Mouse (Mus musculus) T-helper 1 cell (primary cell): Measurements from ENCODE around the gene Gm5678.

ENCODE experiments used
- in situ Hi-C: fragments of 300-600 bp; cut with MboI, MseI; formaldehyde crosslinking; loops from one replicate; pipeline ENCODE4 v1.15.1; 2025; ENCODE audit warnings: high pct_unique_total_duplicates

Gene Gm5678

GRCm38 (mm10) chr16:93627761-93628400 is at the start of gene Gm5678:
Gm5678 (plus strand) TSS chr16:93628097.
- in situ Hi-C loops = no loop called here

- in situ Hi-C loops = loop anchor here (10.0 kb wide), 1 partner anchor 124 kb away; no protein-coding TSS in a partner anchor
Observed at GRCm38 (mm10) chr16:93578346-93579005, 49.4 kb upstream of the Gm5678 start.

DNA sequence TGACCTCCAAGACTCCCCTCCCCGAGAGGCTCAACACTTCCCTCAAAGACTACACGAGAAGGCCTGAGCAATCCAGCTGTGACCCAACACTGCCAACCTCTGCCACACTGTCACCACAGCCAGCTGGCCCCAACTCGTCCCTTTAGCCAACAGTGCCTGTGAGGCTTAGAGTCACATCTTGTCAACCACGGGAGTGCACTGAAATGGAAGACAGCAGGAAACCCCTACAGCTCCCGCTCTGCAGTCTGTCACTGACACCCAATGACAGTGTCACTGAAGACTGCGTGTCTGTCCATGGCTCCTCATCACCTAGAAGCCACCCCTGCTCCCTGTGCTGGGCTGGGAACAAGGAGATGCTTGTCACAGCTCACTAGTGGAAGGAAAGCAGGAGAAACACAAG is 46.8 kb upstream of the Gm5678 start:
- in situ Hi-C loops = no loop called here

GRCm38 (mm10) chr16:93584976-93585702 is 42.8 kb upstream of the Gm5678 start:
- in situ Hi-C loops = no loop called here

DNA sequence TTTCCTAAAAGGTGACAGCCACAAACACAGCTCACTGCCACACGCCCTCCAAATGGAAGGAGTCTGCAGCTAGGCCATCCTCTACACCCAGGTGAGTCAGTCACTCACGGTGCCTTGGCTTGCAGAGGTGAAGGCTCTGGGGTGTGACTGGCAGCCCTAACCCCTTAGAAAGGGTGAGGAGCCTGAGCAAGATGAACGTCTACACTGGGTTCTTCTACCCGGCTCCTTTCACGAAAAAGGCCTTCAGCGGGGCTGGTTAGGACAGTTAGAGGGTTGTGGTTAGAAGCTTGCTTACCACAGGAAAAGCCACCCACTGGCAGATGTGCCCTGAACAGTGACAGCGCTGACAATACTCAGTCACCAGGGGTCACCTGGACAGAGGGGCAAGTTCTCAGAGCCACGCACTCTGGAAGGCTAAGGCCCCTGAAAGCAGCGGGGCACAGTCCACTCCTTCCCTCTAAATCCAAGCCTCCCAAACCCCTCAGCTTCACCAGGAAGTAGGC is 42.1 kb upstream of the Gm5678 start:
- in situ Hi-C loops = no loop called here

DNA sequence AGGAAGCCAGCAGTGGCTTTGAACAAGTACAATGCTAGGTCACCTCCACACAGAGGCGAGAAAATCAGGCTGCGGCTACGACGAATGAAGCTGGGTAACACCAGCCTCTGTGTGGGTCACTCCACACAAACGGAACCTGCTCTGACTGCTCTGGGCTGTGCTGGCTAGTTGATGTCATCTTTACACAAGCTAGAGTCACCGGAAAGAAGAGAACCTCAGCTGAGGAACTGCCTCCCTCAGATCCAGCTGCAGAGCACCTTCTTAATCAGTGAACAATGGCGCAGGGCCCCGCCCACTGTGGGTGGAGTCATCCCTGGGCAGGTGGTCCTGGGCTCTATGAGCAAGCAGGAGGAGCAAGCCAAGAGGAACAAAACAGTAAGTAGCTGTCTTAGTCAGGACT is 41.5 kb upstream of the Gm5678 start:
- in situ Hi-C loops = no loop called here

DNA sequence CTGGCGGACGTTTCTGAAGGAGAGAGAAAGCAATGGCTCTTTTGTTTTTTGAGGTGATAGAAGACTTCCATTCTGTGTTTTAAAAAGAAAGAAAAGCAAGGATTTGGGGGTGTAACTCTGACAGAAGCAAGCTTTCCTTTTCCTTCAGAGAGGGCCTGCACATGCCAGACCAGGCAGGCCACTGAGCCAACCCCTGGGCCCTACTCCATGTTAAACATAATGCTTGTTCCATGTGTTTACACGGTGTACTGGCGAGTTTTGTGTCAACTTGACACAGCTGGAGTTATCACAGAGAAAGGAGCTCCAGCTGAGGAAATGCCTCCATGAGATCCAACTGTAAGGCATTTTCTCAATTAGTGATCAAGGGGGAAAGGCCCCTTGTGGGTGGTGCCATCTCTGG is 39.6 kb upstream of the Gm5678 start:
- in situ Hi-C loops = no loop called here

- in situ Hi-C loops = no loop called here
Observed at GRCm38 (mm10) chr16:93590915-93591314, 37.0 kb upstream of the Gm5678 start.

DNA sequence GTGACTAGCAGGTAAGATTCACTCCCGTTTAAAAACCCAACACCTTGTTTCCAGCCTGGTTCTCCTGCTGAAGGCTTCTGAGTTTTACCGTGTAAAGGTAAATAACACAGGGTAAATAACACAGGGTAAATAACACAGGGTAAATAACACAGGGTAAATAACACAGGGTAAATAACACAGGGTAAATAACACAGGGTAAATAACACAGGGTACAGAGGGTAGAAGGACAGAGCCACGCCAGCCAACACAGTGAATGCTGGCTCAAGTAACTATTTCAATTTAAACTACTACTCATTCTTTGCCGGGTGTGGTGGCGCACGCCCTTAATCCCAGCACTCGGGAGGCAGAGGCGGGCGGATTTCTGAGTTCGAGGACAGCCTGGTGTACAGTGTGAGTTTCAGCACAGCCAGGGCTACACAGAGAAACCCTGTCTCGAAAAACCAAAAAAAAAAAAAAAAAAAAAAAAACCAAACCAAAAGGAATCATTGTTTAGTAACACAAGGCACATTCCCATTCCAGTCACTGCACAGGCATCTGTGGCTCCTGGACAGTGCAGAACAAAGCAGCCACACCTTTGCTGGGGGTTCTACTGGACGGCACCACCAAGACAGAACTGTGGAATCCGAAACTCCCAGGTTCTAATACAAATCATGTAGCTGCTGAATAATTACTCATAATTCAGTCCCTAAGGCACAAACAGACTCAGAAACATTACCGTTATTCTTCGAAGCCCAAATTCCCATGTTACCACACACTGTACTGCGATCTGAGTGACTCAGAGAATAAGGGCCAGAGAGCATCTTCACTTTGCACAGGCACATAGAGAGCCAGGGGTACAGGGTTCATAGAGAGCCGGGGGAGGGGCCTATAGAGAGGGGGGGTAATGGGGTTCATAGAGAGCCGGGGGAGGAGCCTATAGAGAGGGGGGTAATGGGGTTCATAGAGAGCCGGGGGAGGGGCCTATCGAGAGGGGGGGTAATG is 36.2 kb upstream of the Gm5678 start:
- in situ Hi-C loops = no loop called here

DNA sequence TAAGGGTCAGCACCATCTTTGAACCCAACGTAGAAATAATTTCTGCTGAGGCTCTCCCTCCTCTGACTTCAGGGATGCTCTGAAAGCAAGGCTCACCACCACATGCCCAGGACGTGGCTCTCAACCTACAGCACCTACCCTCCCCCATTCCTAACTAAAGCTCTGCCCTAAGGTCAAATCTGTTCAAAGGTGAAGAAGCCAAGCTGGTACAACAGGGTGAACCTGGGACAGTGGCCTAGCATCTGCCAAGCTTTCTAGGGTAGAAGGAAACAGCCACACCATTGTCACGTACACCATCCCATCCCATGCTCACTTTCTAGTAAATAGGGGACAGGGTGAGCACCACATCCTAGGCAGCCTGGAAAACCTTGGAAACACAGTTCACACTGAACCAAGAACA is 35.2 kb upstream of the Gm5678 start:
- in situ Hi-C loops = no loop called here

DNA sequence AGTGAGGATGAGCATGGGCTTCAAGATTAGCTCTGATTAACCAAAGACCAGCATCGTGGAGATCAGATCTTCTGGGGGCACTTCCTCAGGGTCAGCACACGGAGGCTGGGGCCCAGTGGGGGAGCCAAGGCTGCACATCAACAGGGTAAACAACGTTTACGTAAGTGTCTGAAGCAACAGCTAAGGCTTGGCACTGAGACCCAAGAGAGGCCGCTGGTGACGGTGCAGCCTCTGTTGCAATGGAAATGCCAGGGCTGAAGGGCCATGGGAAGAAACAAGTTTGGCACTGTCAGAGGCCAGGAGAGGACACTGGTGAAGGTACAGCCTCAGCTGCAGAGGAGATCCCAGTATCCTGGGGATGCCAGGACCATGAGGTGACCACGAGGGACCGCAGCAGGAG is 34.5 kb upstream of the Gm5678 start:
- in situ Hi-C loops = no loop called here

GRCm38 (mm10) chr16:93594448-93594847 is 33.4 kb upstream of the Gm5678 start:
- in situ Hi-C loops = no loop called here

GRCm38 (mm10) chr16:93595766-93596165 is 32.1 kb upstream of the Gm5678 start:
- in situ Hi-C loops = no loop called here

- in situ Hi-C loops = no loop called here
Observed at GRCm38 (mm10) chr16:93596807-93597206, 31.1 kb upstream of the Gm5678 start.

GRCm38 (mm10) chr16:93597551-93597950 is 30.3 kb upstream of the Gm5678 start:
- in situ Hi-C loops = no loop called here

DNA sequence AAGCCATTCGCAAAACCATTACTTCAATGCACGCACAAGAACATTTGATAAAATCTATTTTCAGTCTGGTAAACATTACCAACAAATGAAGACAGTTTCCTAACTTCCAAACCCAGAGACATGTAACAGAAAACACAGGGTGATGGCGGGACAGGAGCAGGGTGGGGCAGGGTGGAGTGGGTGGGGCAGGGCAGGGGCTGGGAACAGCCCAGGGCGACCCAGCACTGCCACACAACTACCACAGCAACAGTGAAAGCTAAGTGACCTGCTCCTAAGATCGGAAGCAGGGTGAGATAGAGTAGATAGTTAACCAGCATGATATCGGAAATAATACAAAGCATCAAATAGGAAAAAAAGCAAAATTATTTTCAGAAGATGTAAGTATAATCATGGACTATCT is 28.4 kb upstream of the Gm5678 start:
- in situ Hi-C loops = no loop called here

DNA sequence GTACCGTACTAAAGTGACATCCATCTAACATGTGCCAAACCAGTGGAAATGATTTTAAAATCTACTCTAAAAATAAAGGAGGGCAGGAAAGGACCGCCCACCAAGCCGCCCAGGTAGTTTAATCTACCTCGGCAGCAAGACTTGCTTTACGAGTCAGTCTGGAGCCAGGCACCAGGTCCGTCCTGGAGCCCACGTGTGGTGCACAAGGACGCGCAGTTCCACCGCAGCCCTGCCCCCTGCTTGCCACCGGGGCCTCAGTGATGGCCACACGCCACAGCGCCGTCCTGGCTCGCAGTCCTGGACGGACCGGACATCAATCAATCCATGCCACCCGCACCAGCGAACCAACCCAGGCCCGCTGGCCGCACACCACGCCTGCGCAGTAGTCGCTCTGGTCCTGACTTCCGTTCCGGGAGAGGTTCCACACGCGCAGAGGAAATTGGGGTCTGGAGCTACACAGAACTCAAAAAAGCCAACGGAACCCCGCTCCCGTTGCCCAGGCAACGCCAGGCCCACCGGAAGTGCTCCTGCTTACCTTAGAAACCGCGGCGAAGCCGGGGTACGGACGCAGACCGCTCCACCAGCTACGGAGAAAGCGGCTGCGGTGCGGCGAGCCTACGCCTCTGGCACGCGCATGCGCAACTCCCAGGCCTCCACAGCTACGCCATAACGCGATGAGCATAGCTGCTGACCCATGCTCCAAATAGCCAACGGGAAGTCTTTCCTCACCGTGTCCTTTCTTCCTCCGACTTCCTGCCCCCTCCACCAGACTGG is 24.3 kb upstream of the Gm5678 start, which contains the start of gene Setd4:
Gene Setd4 (minus strand): TSS at position 625 of the 774 bp plus-strand sequence.
- in situ Hi-C loops = no loop called here

DNA sequence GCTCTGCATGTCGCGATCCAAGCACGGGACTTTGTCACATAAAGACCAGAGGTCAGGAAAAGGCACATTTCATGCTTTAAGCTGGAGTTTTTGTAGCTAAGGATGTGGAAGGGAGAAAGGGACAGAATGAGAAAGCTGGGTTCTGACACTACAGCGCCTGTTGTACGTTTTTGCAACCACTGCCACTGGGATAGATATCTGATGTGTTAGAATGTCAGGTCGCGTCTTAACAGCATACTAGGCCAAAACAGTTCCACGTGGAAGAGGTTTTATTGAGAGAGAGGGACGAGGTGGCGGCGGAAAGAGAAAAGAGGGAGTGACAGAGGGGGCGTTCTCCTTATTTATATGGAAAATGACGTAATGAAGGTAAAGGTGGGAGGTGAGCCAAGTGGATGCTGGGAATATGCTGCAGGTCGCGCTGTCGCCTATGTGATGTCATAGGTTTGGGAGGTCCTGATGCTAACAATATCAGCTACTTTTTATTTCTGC is 23.4 kb upstream of the Gm5678 start:
- in situ Hi-C loops = no loop called here

DNA sequence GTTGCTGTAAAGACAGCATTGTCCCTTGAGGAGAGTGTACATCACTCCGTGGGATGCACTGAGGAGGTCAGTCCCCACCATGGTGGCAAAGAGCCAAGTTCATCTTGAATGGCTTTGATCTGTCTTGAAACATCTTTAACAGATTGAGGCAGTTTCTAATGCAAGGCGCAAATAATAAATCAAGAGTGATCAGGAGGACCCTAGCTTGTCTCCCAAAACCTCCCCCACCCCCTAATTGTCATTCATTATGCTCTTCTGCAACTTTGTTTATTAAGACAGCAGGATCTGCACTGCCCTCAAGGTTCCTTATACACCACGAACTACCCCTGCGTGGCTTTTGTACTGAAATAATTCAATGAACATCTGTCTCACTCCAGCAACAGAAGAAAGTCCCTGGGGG is 22.3 kb upstream of the Gm5678 start, which contains the start of gene Cbr1:
Gene Cbr1 (plus strand): TSS at position 301 of the 400 bp plus-strand sequence.
- in situ Hi-C loops = no loop called here

DNA sequence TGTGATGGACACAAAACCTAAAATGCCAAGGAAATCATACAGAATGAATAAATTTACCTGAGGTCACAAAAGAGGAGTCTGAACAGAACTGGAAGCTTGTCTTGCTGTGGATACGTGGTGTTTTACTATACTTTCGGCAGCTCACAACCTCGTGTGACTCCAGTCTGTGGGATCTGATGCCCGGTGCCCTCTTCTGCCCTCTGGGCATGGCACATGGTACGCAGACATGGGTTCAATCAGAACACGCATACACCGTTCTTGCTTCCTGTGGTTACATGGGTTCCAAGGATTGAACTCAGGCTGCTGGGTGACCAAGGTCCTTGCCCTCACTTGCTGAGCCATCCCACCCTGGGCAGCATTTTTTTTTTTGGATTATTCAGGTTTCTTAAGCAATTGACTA is 21.8 kb upstream of the Gm5678 start:
- in situ Hi-C loops = no loop called here
